8 mouse cellular contexts compared by ENCODE assay signal in the genomic region with DNA sequence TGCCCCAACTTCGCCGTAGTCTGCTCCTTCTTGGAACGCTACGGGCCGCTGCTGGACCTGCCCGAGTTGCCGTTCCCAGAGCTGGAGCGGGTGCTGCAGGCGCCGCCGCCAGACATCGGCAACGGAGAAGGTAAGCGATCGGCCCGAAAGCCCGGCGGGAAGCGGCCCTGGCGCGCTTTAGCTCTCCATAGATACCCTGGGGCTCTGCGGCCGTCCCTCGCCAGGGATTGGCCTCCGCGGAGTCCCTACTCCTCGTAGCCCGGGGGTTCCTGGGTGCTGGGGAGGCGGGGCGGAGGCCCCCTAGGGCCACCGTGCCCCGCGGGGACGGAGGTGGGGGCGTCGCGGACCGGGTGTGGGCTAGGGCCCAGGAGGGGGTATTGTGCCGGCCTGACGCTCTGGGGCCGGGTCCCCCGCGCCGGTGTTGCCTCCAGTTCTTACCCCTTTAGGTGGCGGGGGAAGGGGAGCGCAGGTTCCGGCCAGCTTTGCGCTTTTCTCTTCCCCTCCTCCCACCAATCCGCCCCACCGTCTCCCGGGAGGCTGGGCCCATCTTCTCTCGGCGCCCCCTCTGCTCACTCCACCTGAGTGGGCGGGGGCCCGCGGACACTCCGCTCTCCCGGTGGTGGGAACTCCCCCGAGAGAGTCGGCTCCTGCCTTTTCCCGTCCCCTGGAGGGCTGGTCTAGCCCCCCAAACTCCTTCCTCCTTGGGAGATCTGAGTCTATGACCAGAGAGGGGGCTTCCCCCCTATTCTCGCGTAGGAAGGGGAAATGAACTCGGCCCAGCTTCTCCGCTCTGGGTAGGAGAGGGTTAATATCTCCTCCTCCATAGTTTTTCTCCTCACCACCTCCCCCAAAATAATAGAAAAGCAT. TPM values are rescaled to one million over a fixed set of nuclear protein-coding genes. Genes with fewer than 3 reads are reported as not detected.
DNase-seq lines count a peak whose midpoint lies in the region; ATAC-seq and TF ChIP-seq lines count a peak whose summit lies in the region.

No protein-coding gene starts in this region.

- H3K27me3 ChIP-seq in CH12.LX (replicated peaks), result no peaks in the 10 kb centered on the region
- no peaks in the 10 kb centered on the region for H3K27me3 ChIP-seq in forebrain, embryonic 11.5 days (ENCODE audit: control insufficient read depth, insufficient read depth, low read length)
- no peaks in the 10 kb centered on the region for H3K27me3 ChIP-seq in heart, embryonic 15.5 days
- no peaks in the 10 kb centered on the region for H3K27me3 ChIP-seq in liver, embryonic 16.5 days (ENCODE audit: control insufficient read depth, insufficient read depth, low read depth, low read length)
- no peaks in the 10 kb centered on the region for H3K27me3 ChIP-seq in neural tube, embryonic 12.5 days (replicated peaks)
- no peaks in the 10 kb centered on the region for H3K27me3 ChIP-seq in testis, adult 2 months (ENCODE audit: control insufficient read depth, insufficient read depth, low read length)

- DNase-seq in CH12.LX (ENCODE audit: extremely low read depth), result peak; percentile 61
- DNase-seq in brain, adult 2 months (ENCODE audit: low read depth, low spot score), result peak; percentile 38
- peak; percentile 81 for DNase-seq in forebrain, embryonic 11.5 days (ENCODE audit: low spot score)
- DNase-seq in kidney, postnatal 36 days, result peak; percentile 30 to 53

- dilution Hi-C loops in CH12.LX (cut with MboI; ENCODE audit: extremely low pct_ligation_motif_present, extremely low pct_unique_long_range_greater_than_20kb, low sequenced_read_pairs), result no loop called here

- H3K79me2 ChIP-seq in CH12.LX (replicated peaks; ENCODE audit: control insufficient read depth, extremely low read depth, insufficient read depth, poor library complexity, severe bottlenecking), result peaks cover 36% of the 10 kb centered on the region

- 1% methylated on average over 59 of the region's 65 CpGs for WGBS in forebrain, embryonic 11.5 days
- WGBS in heart, embryonic 15.5 days, result under 1% methylated on average over 60 of the region's 65 CpGs
- WGBS in liver, embryonic 16.5 days (ENCODE audit: insufficient replicate concordance), result under 1% methylated on average over 63 of the region's 65 CpGs
- under 1% methylated on average over 65 of the region's 65 CpGs for WGBS in neural tube, embryonic 12.5 days

- peak overlapping the region; percentile 88 to 96 (median 89) for H3K4me3 ChIP-seq in CH12.LX (replicated peaks in 1 of 3; ENCODE audit: low read depth in 2 of 3, low read length in 2 of 3, poor library complexity in 1 of 3)
- peak overlapping the region; percentile 99 for H3K4me3 ChIP-seq in forebrain, embryonic 11.5 days (ENCODE audit: low read depth, low read length)
- peak overlapping the region; percentile 99 for H3K4me3 ChIP-seq in heart, embryonic 15.5 days
- H3K4me3 ChIP-seq in liver, embryonic 16.5 days (ENCODE audit: low read depth, low read length), result peak overlapping the region; percentile 91
- H3K4me3 ChIP-seq in neural tube, embryonic 12.5 days, result peak overlapping the region; percentile 100
- H3K4me3 ChIP-seq in testis, adult 2 months (ENCODE audit: control insufficient read depth, low read depth, low read length), result peak overlapping the region; percentile 99

- no peak for TF ChIP-seq CTCF in CH12.LX (conservative IDR thresholded peaks at IDR 0.05 in 1 of 2, IDR thresholded peaks at IDR 0.05 in 1 of 2; ENCODE audit: low read depth in 2 of 2, low read length in 2 of 2)
- no peak for TF ChIP-seq CTCF in testis, adult 2 months (IDR thresholded peaks at IDR 0.05; ENCODE audit: control insufficient read depth, insufficient read depth, insufficient replicate concordance, low read depth, low read length)

- no peak for TF ChIP-seq EP300 in CH12.LX (IDR thresholded peaks at IDR 0.05; ENCODE audit: low read length)

- H3K27ac ChIP-seq in CH12.LX (ENCODE audit: insufficient read depth, low read depth), result peak overlapping the region; percentile 83
- peak overlapping the region; percentile 95 for H3K27ac ChIP-seq in forebrain, embryonic 11.5 days (ENCODE audit: low read depth, low read length)
- peak overlapping the region; percentile 97 for H3K27ac ChIP-seq in heart, embryonic 15.5 days
- H3K27ac ChIP-seq in liver, embryonic 16.5 days (ENCODE audit: low read length), result peak overlapping the region; percentile 95
- H3K27ac ChIP-seq in neural tube, embryonic 12.5 days, result peak overlapping the region; percentile 97
- H3K27ac ChIP-seq in testis, adult 2 months (ENCODE audit: control insufficient read depth, insufficient read depth, low read depth, low read length), result peak overlapping the region; percentile 94

- peak overlapping the region; percentile 82; the same call in 1 of the 2 replicates for H3K4me2 ChIP-seq in CH12.LX (ENCODE audit: insufficient read depth, low read depth, poor library complexity, severe bottlenecking)
- peak overlapping the region; percentile 69 for H3K4me2 ChIP-seq in forebrain, embryonic 11.5 days (ENCODE audit: low read depth, low read length, severe bottlenecking)
- peak overlapping the region; percentile 87 for H3K4me2 ChIP-seq in heart, embryonic 15.5 days
- peak overlapping the region; percentile 65 for H3K4me2 ChIP-seq in liver, embryonic 16.5 days (ENCODE audit: low read depth, low read length)
- peak overlapping the region; percentile 84 for H3K4me2 ChIP-seq in neural tube, embryonic 12.5 days (replicated peaks)

- TF ChIP-seq POLR2A in CH12.LX (IDR thresholded peaks at IDR 0.05; ENCODE audit: low read depth, low read length), result no peak
- TF ChIP-seq POLR2A in testis, adult 2 months (IDR thresholded peaks at IDR 0.05; ENCODE audit: control insufficient read depth, low read depth, low read length), result no peak

- peak; percentile 40 for ATAC-seq in forebrain, embryonic 11.5 days (replicated peaks; ENCODE audit: low FRiP score)
- peak; percentile 44 for ATAC-seq in heart, embryonic 15.5 days (replicated peaks; ENCODE audit: insufficient number of reproducible peaks, insufficient read depth, low FRiP score, low read depth)
- ATAC-seq in liver, embryonic 16.5 days (ENCODE audit: low read depth), result peak; percentile 34
- peak; percentile 42 for ATAC-seq in neural tube, embryonic 12.5 days (ENCODE audit: low FRiP score, low read depth)

- H3K4me1 ChIP-seq in CH12.LX (ENCODE audit: control insufficient read depth in 1 of 2, insufficient read depth in 2 of 2), result peaks cover 0 to 25% of the 10 kb centered on the region in 2 experiments; a peak in 3 of 4 replicates
- 0 out of 2 replicates have a peak, but pooled peaks cover 3% of the 10 kb centered on the region for H3K4me1 ChIP-seq in forebrain, embryonic 11.5 days (replicated peaks; ENCODE audit: control insufficient read depth, insufficient read depth, low read length)
- H3K4me1 ChIP-seq in heart, embryonic 15.5 days (replicated peaks), result peaks cover 20% of the 10 kb centered on the region
- H3K4me1 ChIP-seq in liver, embryonic 16.5 days (ENCODE audit: control insufficient read depth, low read depth, low read length), result peaks cover 12% of the 10 kb centered on the region
- H3K4me1 ChIP-seq in neural tube, embryonic 12.5 days, result peaks cover 9% of the 10 kb centered on the region
- H3K4me1 ChIP-seq in testis, adult 2 months (ENCODE audit: control insufficient read depth, insufficient read depth, low read length), result peaks cover 2% of the 10 kb centered on the region; the same call in 1 of the 2 replicates

- TF ChIP-seq RAD21 in CH12.LX (IDR thresholded peaks at IDR 0.05; ENCODE audit: low read depth, low read length), result no peak

- in situ Hi-C loops in CH12.LX (cut with MboI; ENCODE audit: low pct_ligation_motif_present, low pct_unique_long_range_greater_than_20kb, low sequenced_read_pairs), result no loop called here

- no peaks in the 10 kb centered on the region for H3K9me3 ChIP-seq in CH12.LX (replicated peaks; ENCODE audit: low read length)
- H3K9me3 ChIP-seq in forebrain, embryonic 11.5 days (ENCODE audit: control insufficient read depth, low read length), result no peaks in the 10 kb centered on the region
- H3K9me3 ChIP-seq in heart, embryonic 15.5 days (replicated peaks), result no peaks in the 10 kb centered on the region
- H3K9me3 ChIP-seq in liver, embryonic 16.5 days (replicated peaks; ENCODE audit: control insufficient read depth, low read length), result no peaks in the 10 kb centered on the region
- no peaks in the 10 kb centered on the region for H3K9me3 ChIP-seq in neural tube, embryonic 12.5 days

- no peaks in the 10 kb centered on the region for H3K36me3 ChIP-seq in CH12.LX (replicated peaks in 1 of 2; ENCODE audit: control insufficient read depth in 1 of 2, insufficient read depth in 1 of 2, low read length in 1 of 2)
- H3K36me3 ChIP-seq in forebrain, embryonic 11.5 days (ENCODE audit: control insufficient read depth, insufficient read depth, low read length), result no peaks in the 10 kb centered on the region
- no peaks in the 10 kb centered on the region for H3K36me3 ChIP-seq in heart, embryonic 15.5 days
- H3K36me3 ChIP-seq in liver, embryonic 16.5 days (ENCODE audit: control insufficient read depth, insufficient read depth), result no peaks in the 10 kb centered on the region
- H3K36me3 ChIP-seq in neural tube, embryonic 12.5 days, result no peaks in the 10 kb centered on the region; the same call in 1 of the 2 replicates
- H3K36me3 ChIP-seq in testis, adult 2 months (ENCODE audit: control insufficient read depth, insufficient read depth, low read length), result no peaks in the 10 kb centered on the region

- H3K9ac ChIP-seq in CH12.LX (ENCODE audit: insufficient read depth, low read depth), result peak overlapping the region; percentile 93
- peak overlapping the region; percentile 99 for H3K9ac ChIP-seq in forebrain, embryonic 11.5 days (ENCODE audit: low read length)
- H3K9ac ChIP-seq in heart, embryonic 15.5 days, result peak overlapping the region; percentile 100
- peak overlapping the region; percentile 95 for H3K9ac ChIP-seq in liver, embryonic 16.5 days (ENCODE audit: low read depth, low read length)
- H3K9ac ChIP-seq in neural tube, embryonic 12.5 days, result peak overlapping the region; percentile 97

RNA-seq across cellular contexts. Expression of a gene that starts 0.5 kb away (rescaled TPM):
- 11.9 and 12.3 TPM in 2 replicates for total RNA-seq in CH12.LX (2012; rRNA removed)
- total RNA-seq in CH12.LX (2014; rRNA removed), result 5.3 and 5.9 TPM in 2 replicates
- polyA plus RNA-seq in CH12.LX (2012; ENCODE audit: insufficient read length, low read depth), result 21.8 and 24.9 TPM in 2 replicates
- 25.7 and 25.8 TPM in 2 replicates for polyA plus RNA-seq in forebrain, embryonic 11.5 days (2014; fragmentation: Nextera tagmentation; extraction: Ambion mirVana)
- polyA plus RNA-seq in heart, embryonic 15.5 days (2015; fragmentation: Nextera tagmentation; extraction: Ambion mirVana), result 14.4 and 15.1 TPM in 2 replicates
- polyA plus RNA-seq in liver, embryonic 16.5 days (2015; fragmentation: Nextera tagmentation; extraction: Ambion mirVana), result 4.7 and 5.3 TPM in 2 replicates
- 27.9 and 29.2 TPM in 2 replicates for polyA plus RNA-seq in neural tube, embryonic 12.5 days (2016; fragmentation: Nextera tagmentation; extraction: Ambion mirVana)
- 4.4 and 4.9 TPM in 2 replicates for polyA plus RNA-seq in testis, adult 2 months (2012; rRNA removed)

RNA-seq across cellular contexts. Expression of a gene that starts 0.9 kb away (rescaled TPM):
- total RNA-seq in CH12.LX (2012; rRNA removed) (11.8 and 11.9 TPM in 2 replicates), CH12.LX (2014; rRNA removed) (11.0 and 13.2 TPM in 2 replicates)
- 11.6 and 12.2 TPM in 2 replicates for polyA plus RNA-seq in CH12.LX (2012; ENCODE audit: insufficient read length, low read depth)
- 30.5 and 34.3 TPM in 2 replicates for polyA plus RNA-seq in forebrain, embryonic 11.5 days (2014; fragmentation: Nextera tagmentation; extraction: Ambion mirVana)
- polyA plus RNA-seq in heart, embryonic 15.5 days (2015; fragmentation: Nextera tagmentation; extraction: Ambion mirVana), result 47.4 and 53.6 TPM in 2 replicates
- 15.7 and 16.1 TPM in 2 replicates for polyA plus RNA-seq in liver, embryonic 16.5 days (2015; fragmentation: Nextera tagmentation; extraction: Ambion mirVana)
- 36.5 and 39.8 TPM in 2 replicates for polyA plus RNA-seq in neural tube, embryonic 12.5 days (2016; fragmentation: Nextera tagmentation; extraction: Ambion mirVana)
- polyA plus RNA-seq in testis, adult 2 months (2012; rRNA removed), result 33.5 and 35.3 TPM in 2 replicates

Comparison
In these comparisons a context has a peak if more than half of its experiments do, and no peak if none do; other contexts are left out.
1. Peak in every context shown above with its lines: DNase-seq, ATAC-seq, H3K4me3 ChIP-seq and H3K27ac ChIP-seq.